Mouse (Mus musculus): ENCODE data around the gene Chn2.

Gene Chn2

DNA sequence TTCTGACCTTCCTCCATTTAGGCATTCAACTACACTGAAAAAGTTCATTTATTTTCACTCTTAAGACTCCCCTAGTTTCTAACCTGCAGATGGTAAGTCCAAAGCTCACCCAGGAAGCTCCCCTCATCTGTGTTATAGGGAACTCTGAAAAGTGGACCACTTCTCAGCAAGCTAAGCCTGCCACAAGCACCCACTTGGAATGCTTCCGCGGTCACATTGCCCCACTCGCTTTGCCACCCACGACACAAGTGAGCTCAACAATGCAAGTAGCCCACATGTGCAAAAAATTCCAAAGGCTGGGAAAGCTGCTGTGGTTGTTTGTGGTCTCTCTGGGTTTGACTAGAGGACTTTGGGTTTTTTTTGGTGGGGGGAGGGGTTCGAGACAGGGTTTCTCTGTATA is 301.8 kb downstream of the Chn2 start:
- DNase-seq (ENCODE audit: low spot score in 2 of 2) = no peak

DNA sequence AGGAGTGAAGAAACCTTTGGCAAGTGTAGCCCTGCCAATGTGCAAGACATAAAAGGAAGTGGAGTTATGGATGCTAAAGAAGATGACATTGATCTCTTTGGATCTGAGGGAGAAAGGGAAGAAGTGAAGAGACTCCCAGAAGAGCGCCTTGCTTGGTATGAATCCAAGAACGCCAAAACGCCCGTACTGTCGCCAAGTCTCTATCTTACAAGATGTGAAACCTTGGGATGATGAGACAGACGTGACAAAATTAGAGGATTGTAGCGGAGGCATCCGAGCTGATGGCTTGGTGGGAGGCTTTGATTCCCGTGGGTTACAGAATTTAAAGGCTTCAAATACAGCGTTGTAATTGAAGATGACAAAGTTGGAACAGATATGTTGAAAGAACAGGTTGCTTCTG is 302.9 kb downstream of the Chn2 start:
- no peak for DNase-seq (ENCODE audit: low spot score in 2 of 2)

Measured in spleen, postnatal 14 days (tissue).